Mouse (Mus musculus) heart, embryonic 12.5 days (tissue): ENCODE data around the gene Mfsd13b. TPM values are rescaled to one million over a fixed set of nuclear protein-coding genes. Genes with fewer than 3 reads are reported as not detected.
A peak's percentile ranks its signal among the peaks of the same experiment; 100 is the strongest.
"Not testable (repeated sequence)": the region's sequence is repeated elsewhere in the genome, so short reads cannot be mapped to it uniquely, and the experiment has no call there.

ENCODE experiments used
- ATAC-seq: fragments of 200-750 bp; cut with Nextera tagmentation; 2 replicates; pipeline ENCODE4 v1.8.0; 2017; ENCODE audit warnings: moderate TSS enrichment, moderate library complexity; ENCODE audit not compliant: insufficient number of reproducible peaks, low FRiP score
- H3K27ac ChIP-seq: fragments of 300-500 bp; sonication (generic); 2 replicates; pipeline ENCODE4 v1.5.1; 2016; ENCODE audit warnings: mild to moderate bottlenecking, moderate library complexity; ENCODE audit not compliant: poor library complexity, severe bottlenecking
- H3K27me3 ChIP-seq: fragments of 300-500 bp; sonication (generic); replicated peaks from 2 replicates; pipeline ENCODE4 v1.6.1; 2016; ENCODE audit warnings: mild to moderate bottlenecking, moderate library complexity
- H3K36me3 ChIP-seq: fragments of 300-500 bp; sonication (generic); 2 replicates; pipeline ENCODE4 v1.6.1; 2016; ENCODE audit warnings: mild to moderate bottlenecking, moderate library complexity
- H3K4me1 ChIP-seq: fragments of 300-500 bp; sonication (generic); replicated peaks from 2 replicates; pipeline ENCODE4 v1.6.1; 2016; ENCODE audit warnings: mild to moderate bottlenecking
- H3K4me2 ChIP-seq: fragments of 300-500 bp; sonication (generic); 2 replicates; pipeline ENCODE4 v1.6.1; 2016; ENCODE audit warnings: mild to moderate bottlenecking, moderate library complexity
- H3K4me3 ChIP-seq: fragments of 300-500 bp; sonication (generic); 2 replicates; pipeline ENCODE4 v1.5.1; 2016; ENCODE audit warnings: mild to moderate bottlenecking
- H3K9ac ChIP-seq: fragments of 300-500 bp; sonication (generic); 2 replicates; pipeline ENCODE4 v1.6.1; 2016; ENCODE audit warnings: mild to moderate bottlenecking, moderate library complexity
- H3K9me3 ChIP-seq: fragments of 300-500 bp; sonication (generic); replicated peaks from 2 replicates; pipeline ENCODE4 v1.6.1; 2016; ENCODE audit warnings: mild to moderate bottlenecking, moderate library complexity
- WGBS: fragments of 180-500 bp; shearing (Covaris S2); methylation state at CpG from one replicate; pipeline ENCODE4 v1.1.7; 2016; 5-methylcytosine and 5-hydroxymethylcytosine counted together
- polyA plus RNA-seq: library from polyadenylated mRNA; unstranded; fragments of >200 nt; fragmentation: Nextera tagmentation; extraction: Ambion mirVana; gene quantifications from 2 replicates; pipeline ENCODE4 v1.2.1, GENCODE M21; 2016

Mfsd13b gene
- 0.43 and 0.45 TPM in 2 replicates for polyA plus RNA-seq

DNA sequence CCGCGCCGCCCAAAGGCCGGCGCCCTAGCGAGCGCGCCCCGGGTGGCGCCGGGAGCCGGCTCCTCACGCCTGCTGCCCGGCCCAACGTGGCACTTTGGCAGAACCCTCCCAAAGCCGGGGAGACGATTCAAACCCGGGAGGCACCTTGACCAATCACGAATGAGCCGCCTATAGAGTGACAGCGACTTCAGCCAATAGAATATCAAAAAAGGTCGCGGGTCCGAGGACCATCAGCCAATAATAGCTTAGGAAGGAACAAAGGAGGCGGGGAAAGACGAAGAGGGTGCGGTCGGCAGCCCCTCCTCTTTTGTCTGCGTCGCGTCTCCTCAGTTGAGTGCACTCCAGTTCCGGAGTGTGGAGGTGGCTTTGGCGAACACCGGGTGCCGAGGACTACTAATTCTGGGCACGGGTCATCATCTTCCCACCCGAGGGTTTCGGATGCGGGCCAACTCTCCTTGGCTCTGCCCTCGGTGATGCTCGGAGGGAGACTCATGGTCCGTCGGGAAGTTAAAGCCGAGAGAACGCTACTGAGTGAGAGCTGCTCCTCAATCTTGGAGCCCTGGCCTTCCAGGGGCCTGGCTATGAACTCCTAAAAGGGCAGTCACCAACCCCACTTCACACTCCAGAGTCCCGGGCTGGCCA is at the start of gene Mfsd13b, which contains the start of gene Cdr2:
Mfsd13b (plus strand) TSS at position 310 of the 642 bp plus-strand sequence.
Cdr2 (minus strand) TSS at position 113 of the 642 bp plus-strand sequence.
- under 1% methylated on average over 46 of the region's 46 CpGs for WGBS
- ATAC-seq, result peak; percentile 96
- peak within 1 kb of the TSS; percentile 88 for H3K9ac ChIP-seq

DNA sequence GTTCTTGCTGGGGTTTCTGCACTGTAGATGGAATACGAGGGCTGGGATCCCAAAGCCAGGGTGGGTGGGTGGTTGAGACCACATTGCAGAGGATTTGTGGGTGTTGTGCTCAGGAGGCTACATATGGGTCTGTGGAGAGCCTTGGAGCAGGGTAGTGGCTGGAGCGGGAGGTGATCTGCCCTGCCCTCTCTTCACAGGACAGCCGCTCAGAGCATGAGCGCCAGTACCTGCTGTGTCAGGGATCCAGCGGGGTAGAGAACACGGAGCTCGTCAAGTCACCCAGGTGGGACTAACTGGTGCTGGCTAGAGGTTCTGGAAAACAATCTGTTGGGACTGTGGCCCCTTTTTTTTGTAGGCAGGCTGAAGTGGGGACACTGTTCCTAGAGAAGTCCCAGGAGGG is 49.2 kb upstream of the Mfsd13b start:
- peaks cover 90% of the 10 kb centered on the region for H3K36me3 ChIP-seq
- H3K4me2 ChIP-seq, result no peak overlapping the region
- no peak overlapping the region for H3K4me3 ChIP-seq
- H3K9ac ChIP-seq, result no peak overlapping the region
- H3K4me1 ChIP-seq, result 0 out of 2 replicates have a peak, but pooled peaks cover 2% of the 10 kb centered on the region
- no peak overlapping the region for H3K27ac ChIP-seq
- no peaks in the 10 kb centered on the region for H3K9me3 ChIP-seq
- no peak for ATAC-seq
- no peaks in the 10 kb centered on the region for H3K27me3 ChIP-seq
- WGBS, result 89% methylated on average over 7 of the region's 7 CpGs

More for the DNA sequence above, at the start of gene Mfsd13b, which contains the start of gene Cdr2:
- H3K4me2 ChIP-seq, result peak within 1 kb of the TSS; percentile 84
- H3K36me3 ChIP-seq, result no peaks in the 10 kb centered on the region
- H3K27ac ChIP-seq, result peak within 1 kb of the TSS; percentile 81
- peaks cover 15% of the 10 kb centered on the region for H3K4me1 ChIP-seq
- no peaks in the 10 kb centered on the region for H3K27me3 ChIP-seq
- H3K4me3 ChIP-seq, result peak within 1 kb of the TSS; percentile 80
- H3K9me3 ChIP-seq, result no peaks in the 10 kb centered on the region

DNA sequence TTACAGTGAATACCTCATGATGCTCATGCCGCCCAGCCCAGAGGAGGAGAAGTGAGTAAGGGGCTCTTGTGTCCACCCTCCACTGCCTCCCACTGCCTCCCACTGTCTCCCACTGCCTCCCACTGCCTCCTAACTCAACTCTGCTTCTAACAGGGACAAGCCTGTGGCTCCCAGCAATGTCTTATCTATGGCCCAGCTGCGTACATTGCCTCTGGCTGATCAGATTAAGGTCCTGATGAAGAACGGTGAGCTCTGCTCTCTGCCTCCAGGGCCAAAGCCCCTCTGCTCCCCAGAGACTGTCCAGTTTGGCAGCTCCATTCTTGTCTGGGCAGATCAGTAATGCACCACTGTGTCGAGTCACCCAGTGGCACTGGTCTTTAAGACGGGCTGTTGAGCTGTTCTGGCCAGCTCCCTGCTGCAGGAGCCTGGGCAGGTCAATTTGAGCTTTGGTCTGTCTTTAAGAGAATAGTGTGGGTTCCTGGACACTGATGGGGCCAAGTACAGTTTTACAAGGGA is 48.6 kb upstream of the Mfsd13b start:
- peaks cover 90% of the 10 kb centered on the region for H3K36me3 ChIP-seq
- H3K9me3 ChIP-seq, result no peaks in the 10 kb centered on the region
- H3K27ac ChIP-seq, result no peak overlapping the region
- no peak overlapping the region for H3K4me2 ChIP-seq
- no peak for ATAC-seq
- no peak overlapping the region for H3K9ac ChIP-seq
- H3K4me1 ChIP-seq, result 0 out of 2 replicates have a peak, but pooled peaks cover 2% of the 10 kb centered on the region
- 70% methylated on average over 5 of the region's 5 CpGs for WGBS
- no peaks in the 10 kb centered on the region for H3K27me3 ChIP-seq
- no peak overlapping the region for H3K4me3 ChIP-seq

DNA sequence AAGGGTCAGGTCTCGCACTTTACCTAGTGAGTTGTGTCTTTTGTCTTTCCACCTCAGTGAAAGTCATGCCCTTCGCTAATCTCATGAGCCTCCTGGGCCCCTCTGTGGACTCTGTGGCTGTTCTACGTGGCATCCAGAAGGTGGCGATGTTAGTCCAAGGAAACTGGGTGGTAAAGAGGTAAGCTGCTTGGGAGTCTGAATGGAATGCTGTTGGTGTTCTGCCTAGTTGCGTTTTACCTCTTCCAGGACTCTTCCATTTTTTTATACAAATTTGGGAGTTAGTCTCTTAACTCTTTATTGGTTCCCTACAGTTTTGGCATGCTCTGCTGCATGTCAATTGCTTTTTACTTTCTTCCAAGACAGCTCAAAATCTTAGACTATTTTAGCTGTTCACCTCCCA is 47.6 kb upstream of the Mfsd13b start:
- no peaks in the 10 kb centered on the region for H3K9me3 ChIP-seq
- 39% methylated on average over 5 of the region's 5 CpGs for WGBS
- H3K9ac ChIP-seq, result no peak overlapping the region
- 0 out of 2 replicates have a peak, but pooled peaks cover 2% of the 10 kb centered on the region for H3K4me1 ChIP-seq
- H3K4me2 ChIP-seq, result no peak overlapping the region
- H3K27me3 ChIP-seq, result no peaks in the 10 kb centered on the region
- no peak overlapping the region for H3K4me3 ChIP-seq
- no peak for ATAC-seq
- peaks cover 90% of the 10 kb centered on the region for H3K36me3 ChIP-seq
- no peak overlapping the region for H3K27ac ChIP-seq

DNA sequence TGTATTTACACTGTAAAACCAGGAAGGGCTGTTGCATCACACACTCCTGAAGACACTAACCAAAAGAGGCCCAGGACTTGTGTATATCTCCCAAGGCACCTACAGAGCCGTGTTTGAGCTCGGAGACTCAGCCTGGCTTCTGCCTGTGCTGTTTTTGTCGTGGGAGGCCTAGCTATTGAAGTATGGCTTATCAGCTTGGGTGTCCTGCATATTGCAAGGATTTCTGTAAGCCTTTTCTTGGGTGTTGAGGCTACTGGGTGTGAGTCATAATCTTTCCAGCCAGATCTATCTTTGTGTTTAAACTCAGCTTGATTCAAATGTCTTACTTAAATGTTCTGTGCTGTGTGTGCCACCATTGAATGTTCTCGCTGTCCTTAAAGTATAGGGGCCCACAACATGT is 45.8 kb upstream of the Mfsd13b start:
- H3K27ac ChIP-seq, result no peak overlapping the region
- WGBS, result 67% methylated on average over 4 of the region's 4 CpGs
- H3K9ac ChIP-seq, result no peak overlapping the region
- H3K27me3 ChIP-seq, result no peaks in the 10 kb centered on the region
- 0 out of 2 replicates have a peak, but pooled peaks cover 2% of the 10 kb centered on the region for H3K4me1 ChIP-seq
- no peak overlapping the region for H3K4me2 ChIP-seq
- H3K9me3 ChIP-seq, result no peaks in the 10 kb centered on the region
- H3K4me3 ChIP-seq, result no peak overlapping the region
- no peak for ATAC-seq
- H3K36me3 ChIP-seq, result peaks cover 92% of the 10 kb centered on the region

DNA sequence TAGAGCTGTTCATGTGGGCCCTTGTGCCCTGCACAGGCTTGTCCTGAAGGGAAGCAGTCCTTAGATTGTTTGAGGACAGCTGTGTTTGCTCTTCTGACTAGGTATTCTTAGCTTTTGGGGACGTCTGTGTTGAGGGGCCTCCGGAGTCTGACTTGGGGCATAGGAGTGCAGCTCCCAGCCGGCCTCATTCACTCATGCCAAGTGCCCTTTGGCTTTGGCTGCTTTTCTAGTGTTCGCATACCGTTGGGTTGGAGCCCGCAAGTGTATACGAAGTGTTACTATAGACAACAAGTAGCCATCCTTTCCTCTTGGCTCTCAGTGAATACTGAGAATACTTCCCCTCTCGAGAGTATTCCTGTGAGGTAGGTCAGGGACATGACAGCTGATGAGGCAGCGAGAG is 44.1 kb upstream of the Mfsd13b start:
- Histone ChIP-seq H3K4me2 (no peak overlapping the region), H3K9ac (no peak overlapping the region), H3K4me1 (0 out of 2 replicates have a peak, but pooled peaks cover 2% of the 10 kb centered on the region), H3K36me3 (peaks cover 92% of the 10 kb centered on the region), H3K27me3 (no peaks in the 10 kb centered on the region), H3K9me3 (no peaks in the 10 kb centered on the region), H3K4me3 (no peak overlapping the region), H3K27ac (no peak overlapping the region)
- no peak for ATAC-seq
- 84% methylated on average over 9 of the region's 9 CpGs for WGBS

DNA sequence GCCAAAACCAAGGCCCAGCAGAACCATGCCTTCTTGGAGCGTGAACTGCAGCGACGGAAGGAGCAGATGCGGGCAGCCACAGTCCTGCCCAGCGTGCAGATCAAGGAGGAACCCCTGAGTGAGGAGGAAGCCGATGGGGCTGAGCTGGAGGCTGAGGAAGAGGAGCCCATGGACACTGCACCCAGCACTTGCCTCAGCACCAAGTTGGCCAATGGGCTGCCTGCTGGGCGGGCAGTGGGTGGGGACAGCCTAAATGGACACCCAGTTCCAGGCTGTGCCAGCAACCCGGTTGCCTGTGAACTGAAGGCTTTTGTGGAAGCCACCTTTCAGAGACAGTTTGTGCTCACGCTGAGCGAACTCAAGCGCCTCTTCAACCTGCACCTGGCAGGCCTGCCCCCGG is 42.0 kb upstream of the Mfsd13b start:
- no peaks in the 10 kb centered on the region for H3K9me3 ChIP-seq
- WGBS, result 89% methylated on average over 12 of the region's 12 CpGs
- H3K4me1 ChIP-seq, result no peaks in the 10 kb centered on the region
- no peak for ATAC-seq
- no peak overlapping the region for H3K9ac ChIP-seq
- peaks cover 94% of the 10 kb centered on the region for H3K36me3 ChIP-seq
- H3K27me3 ChIP-seq, result no peaks in the 10 kb centered on the region
- no peak overlapping the region for H3K4me3 ChIP-seq
- no peak overlapping the region for H3K27ac ChIP-seq
- no peak overlapping the region for H3K4me2 ChIP-seq

DNA sequence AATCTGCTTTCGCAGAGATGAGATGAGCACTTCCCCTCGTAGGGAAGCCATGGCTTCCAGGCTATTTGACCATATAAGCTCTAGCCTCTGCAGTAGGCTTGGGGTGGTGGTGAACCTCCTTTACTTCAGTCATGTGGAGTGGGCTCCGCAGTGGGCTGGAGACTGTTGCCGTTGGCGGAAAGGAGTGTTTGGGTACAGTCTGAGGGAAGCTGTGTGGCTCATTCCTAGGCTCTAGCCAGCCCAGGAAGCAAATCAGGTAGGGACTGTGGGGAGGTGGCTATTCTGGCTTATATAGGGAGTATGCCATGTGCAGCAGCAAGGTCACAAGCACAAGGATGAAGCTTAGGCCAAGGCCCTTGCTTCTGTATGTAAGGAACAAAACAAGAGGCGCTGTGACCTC is 41.1 kb upstream of the Mfsd13b start:
- Histone ChIP-seq H3K9me3 (no peaks in the 10 kb centered on the region), H3K4me3 (no peak overlapping the region), H3K27me3 (no peaks in the 10 kb centered on the region), H3K9ac (no peak overlapping the region), H3K36me3 (peaks cover 90% of the 10 kb centered on the region), H3K4me1 (no peaks in the 10 kb centered on the region), H3K4me2 (no peak overlapping the region), H3K27ac (no peak overlapping the region)
- no peak for ATAC-seq
- 86% methylated on average over 6 of the region's 6 CpGs for WGBS

DNA sequence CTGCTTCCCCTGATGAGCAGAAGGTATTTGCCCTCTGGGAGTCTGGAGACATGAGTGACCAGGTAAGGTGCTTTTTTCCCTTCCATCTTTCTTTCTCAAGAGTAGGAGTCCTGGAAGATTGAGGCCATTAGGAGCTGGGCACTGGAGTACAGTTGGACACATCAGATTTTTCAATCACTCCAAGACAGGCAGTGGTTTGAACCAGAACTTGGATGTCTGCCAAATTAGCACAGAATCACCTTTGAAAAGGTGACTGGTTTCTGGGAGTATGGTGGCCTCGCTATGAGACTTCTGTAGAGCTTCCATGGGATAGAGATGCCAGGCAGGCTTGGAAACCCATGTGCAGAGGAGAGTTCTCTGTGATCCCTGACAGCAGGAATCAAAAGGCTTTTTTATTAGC is 39.8 kb upstream of the Mfsd13b start:
- Histone ChIP-seq H3K4me1 (no peaks in the 10 kb centered on the region), H3K9me3 (no peaks in the 10 kb centered on the region), H3K4me2 (no peak overlapping the region), H3K36me3 (peaks cover 83% of the 10 kb centered on the region), H3K9ac (no peak overlapping the region), H3K27ac (no peak overlapping the region), H3K4me3 (no peak overlapping the region), H3K27me3 (no peaks in the 10 kb centered on the region)
- ATAC-seq, result no peak
- 77% methylated on average over 1 of the region's 1 CpGs for WGBS

DNA sequence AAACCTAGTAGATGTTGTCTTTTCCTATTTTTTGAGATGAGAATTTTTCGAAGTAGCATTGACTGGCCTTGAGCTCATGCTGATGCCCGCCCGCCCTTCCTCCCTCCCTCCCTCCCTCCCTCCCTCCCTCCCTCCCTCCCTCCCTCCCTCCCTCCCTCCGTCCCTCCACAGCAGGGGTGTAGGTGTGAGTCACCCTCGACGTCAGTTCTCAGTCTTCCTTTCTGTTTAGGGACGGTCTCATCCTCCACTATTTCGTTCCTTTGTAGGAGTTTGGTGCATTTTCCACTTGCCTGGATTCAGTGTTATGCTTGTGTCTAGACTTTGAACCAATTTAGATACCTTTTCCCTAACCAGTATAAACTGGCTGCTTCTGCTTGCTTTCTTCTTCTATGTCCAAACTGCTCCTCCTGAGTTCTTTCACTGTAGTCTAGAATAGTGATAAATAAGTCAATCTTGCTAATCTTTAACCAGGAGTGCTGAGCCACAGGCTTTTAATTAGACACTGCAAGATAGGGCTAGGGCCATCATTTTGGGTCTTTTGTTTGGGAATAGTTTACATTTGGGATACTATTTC is 38.3 kb upstream of the Mfsd13b start:
- H3K27me3 ChIP-seq, result no peaks in the 10 kb centered on the region
- H3K4me3 ChIP-seq, result no peak overlapping the region
- H3K9me3 ChIP-seq, result no peaks in the 10 kb centered on the region
- no peak overlapping the region for H3K9ac ChIP-seq
- H3K36me3 ChIP-seq, result peaks cover 79% of the 10 kb centered on the region
- ATAC-seq, result no peak
- no peak overlapping the region for H3K27ac ChIP-seq
- H3K4me1 ChIP-seq, result no peaks in the 10 kb centered on the region
- no peak overlapping the region for H3K4me2 ChIP-seq
- 68% methylated on average over 7 of the region's 8 CpGs for WGBS

DNA sequence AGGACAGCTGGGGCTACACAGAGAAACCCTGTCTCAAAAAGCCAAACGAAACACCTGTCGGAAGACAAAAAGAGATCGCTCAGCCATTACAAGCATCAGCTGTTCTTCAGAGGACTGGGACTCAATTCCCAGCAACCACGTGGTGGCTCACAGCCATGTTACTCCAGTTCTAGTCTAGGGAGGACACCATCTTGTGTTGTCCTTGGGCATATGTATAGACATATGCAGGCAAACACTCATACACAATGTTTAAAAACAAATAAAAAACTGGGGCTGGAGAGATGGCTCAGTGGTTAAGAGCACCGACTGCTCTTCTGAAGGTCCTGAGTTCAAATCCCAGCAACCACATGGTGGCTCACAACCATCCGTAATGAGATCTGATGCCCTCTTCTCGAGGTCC is 28.7 kb upstream of the Mfsd13b start:
- H3K4me2 ChIP-seq, H3K9me3 ChIP-seq, H3K27me3 ChIP-seq, H3K9ac ChIP-seq, H3K27ac ChIP-seq, ATAC-seq, H3K4me1 ChIP-seq, H3K4me3 ChIP-seq: not testable (repeated sequence)
- WGBS, result 87% methylated on average over 7 of the region's 7 CpGs
- peaks cover 49% of the 10 kb centered on the region for H3K36me3 ChIP-seq
